Mouse (Mus musculus) ES-E14 (cell line): ENCODE measurements around the gene Itgb6. TPM values are rescaled to one million over a fixed set of nuclear protein-coding genes. Genes with fewer than 3 reads are reported as not detected.
A peak's percentile ranks its signal among the peaks of the same experiment; 100 is the strongest.

Experiments used
- DNase-seq: peaks from one replicate; pipeline ENCODE4 v3.0.0-alpha.2; 2013; ENCODE audit warnings: low read depth, low spot score
- H3K27ac ChIP-seq: 2 replicates; pipeline ENCODE4 v1.5.1; 2012; ENCODE audit warnings: low read depth, mild to moderate bottlenecking, low read length, moderate library complexity, mixed read lengths; ENCODE audit not compliant: poor library complexity, insufficient read depth, severe bottlenecking
- H3K36me3 ChIP-seq: 2 replicates; pipeline ENCODE4 v1.6.1; 2012; ENCODE audit warnings: mild to moderate bottlenecking, low read length, moderate library complexity, mixed read lengths; ENCODE audit not compliant: control insufficient read depth, poor library complexity, insufficient read depth, severe bottlenecking
- H3K4me1 ChIP-seq, 2 experiments: fragments of 150-350 bp in 1 of 2; sonication (generic) in 1 of 2; 2 replicates each; pipeline ENCODE4 v1.6.1; 2012; ENCODE audit warnings: low read length in 2 of 2, mild to moderate bottlenecking in 1 of 2, mixed read lengths in 1 of 2; ENCODE audit not compliant: control insufficient read depth in 2 of 2, insufficient read depth in 2 of 2, poor library complexity in 1 of 2
- H3K4me3 ChIP-seq, 2 experiments: fragments of 150-350 bp in 1 of 2; sonication (generic) in 1 of 2; 2 replicates each; pipeline ENCODE4 v1.5.1; 2012; ENCODE audit warnings: low read length in 2 of 2, low read depth in 1 of 2, mild to moderate bottlenecking in 1 of 2, mixed read lengths in 1 of 2; ENCODE audit not compliant: insufficient read depth in 1 of 2, poor library complexity in 1 of 2, severe bottlenecking in 1 of 2
- H3K9ac ChIP-seq: 2 replicates; pipeline ENCODE4 v1.6.1; 2012; ENCODE audit warnings: low read depth, mild to moderate bottlenecking, low read length, mixed read lengths; ENCODE audit not compliant: poor library complexity, insufficient read depth, severe bottlenecking
- H3K9me3 ChIP-seq: fragments of 150-350 bp; sonication (generic); 2 replicates; pipeline ENCODE4 v1.6.1; 2012; ENCODE audit warnings: low read depth, mild to moderate bottlenecking, low read length; ENCODE audit not compliant: control insufficient read depth, insufficient read depth
- CHD2 ChIP-seq: IDR thresholded peaks from 2 replicates; pipeline ENCODE4 v1.6.1; 2014; ENCODE audit warnings: mild to moderate bottlenecking, low read depth, low read length, inconsistent platforms
- HCFC1 ChIP-seq: IDR thresholded peaks from 2 replicates; pipeline ENCODE4 v1.6.1; 2012; ENCODE audit warnings: low read length, inconsistent platforms, borderline replicate concordance; ENCODE audit not compliant: insufficient read depth
- MAFK ChIP-seq: IDR thresholded peaks from 2 replicates; pipeline ENCODE4 v1.6.1; 2014; ENCODE audit warnings: mild to moderate bottlenecking, low read depth, low read length, inconsistent platforms; ENCODE audit not compliant: insufficient read depth
- ZC3H11A ChIP-seq: IDR thresholded peaks from 2 replicates; pipeline ENCODE4 v1.6.1; 2012; ENCODE audit warnings: low read depth, mild to moderate bottlenecking, inconsistent platforms, low read length, borderline replicate concordance
- ZNF384 ChIP-seq: IDR thresholded peaks from 2 replicates; pipeline ENCODE4 v1.6.1; 2012; ENCODE audit warnings: low read depth, low read length, inconsistent platforms
- in situ Hi-C, 2 experiments: fragments of 600-800 bp; cut with MboI; formaldehyde crosslinking; loops; one replicate each; pipeline ENCODE4 v1.15.1; 2025; ENCODE audit warnings: low sequenced_read_pairs in 2 of 2, inconsistent platforms in 1 of 2; ENCODE audit not compliant: unreplicated experiment in 2 of 2
- total RNA-seq: library from RNA; depleted of rRNA; stranded (reverse); fragments of 300-350 nt; gene quantifications from 2 replicates; pipeline ENCODE4 v1.2.3, GENCODE M21; 2012

Gene Itgb6
- total RNA-seq, 1 experiment: 0.04 TPM

DNA sequence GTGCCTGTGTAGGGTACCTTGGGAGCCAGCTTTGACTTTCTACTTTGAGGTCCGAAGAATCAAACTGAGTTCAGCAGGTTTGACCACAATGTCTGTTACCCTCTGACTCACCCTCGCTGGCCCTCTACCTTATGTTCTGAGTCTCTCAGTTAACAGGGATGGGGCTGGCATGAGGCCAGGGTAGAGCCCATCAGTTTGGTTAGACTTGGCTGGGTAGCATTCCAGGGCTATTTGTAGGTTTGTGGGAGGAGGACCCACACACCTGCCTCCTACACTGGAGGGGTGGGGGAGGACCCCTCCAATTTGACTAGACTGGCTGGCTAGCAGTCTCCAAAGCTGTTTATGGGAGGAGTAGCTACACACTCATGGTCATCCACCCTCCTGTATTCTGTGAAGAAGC lies 121.6 kb downstream of the Itgb6 start:
- no peak for DNase-seq
- in situ Hi-C loops: no loop called here
- Histone ChIP-seq H3K4me1 (no peaks in the 10 kb centered on the region), H3K9ac (no peak overlapping the region), H3K9me3 (no peaks in the 10 kb centered on the region), H3K4me3 (no peak overlapping the region), H3K36me3 (no peaks in the 10 kb centered on the region), H3K27ac (no peak overlapping the region)
- no peak for TF ChIP-seq ZC3H11A
- no peak for TF ChIP-seq MAFK
- no peak for TF ChIP-seq ZNF384
- no peak for TF ChIP-seq HCFC1
- TF ChIP-seq CHD2: no peak

GRCm38 (mm10) chr2:60583416-60583815 lies 139.0 kb downstream of the Itgb6 start:
- Histone ChIP-seq H3K9ac (no peak overlapping the region), H3K27ac (no peak overlapping the region), H3K4me1 (no peaks in the 10 kb centered on the region), H3K36me3 (no peaks in the 10 kb centered on the region), H3K9me3 (no peaks in the 10 kb centered on the region), H3K4me3 (no peak overlapping the region)
- TF ChIP-seq CHD2 (no peak), MAFK (no peak), ZC3H11A (no peak), HCFC1 (no peak), ZNF384 (no peak)
- in situ Hi-C loops: no loop called here
- DNase-seq: no peak

DNA sequence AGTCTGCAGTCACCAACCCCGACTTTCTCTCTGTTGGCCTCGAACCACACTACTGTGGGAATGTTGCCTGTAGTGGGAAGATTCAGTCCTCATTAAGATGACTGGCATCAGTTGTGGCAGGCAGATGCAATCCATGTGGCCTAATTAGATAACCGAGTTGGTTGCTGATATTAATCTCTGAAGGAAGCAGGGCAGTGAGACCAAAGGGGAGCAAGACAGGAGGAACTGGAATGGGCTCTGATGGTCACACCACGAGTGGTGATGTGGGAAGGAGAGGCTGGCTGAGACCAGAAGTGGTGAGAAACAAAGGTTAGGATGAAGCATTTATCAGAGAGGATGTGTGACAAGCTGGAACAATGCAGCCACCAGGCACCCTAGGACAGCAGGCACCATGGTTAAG lies 167.9 kb downstream of the Itgb6 start:
- Histone ChIP-seq H3K4me1 (peaks cover 0 to 9% of the 10 kb centered on the region in 2 experiments; a peak in 1 of 4 replicates), H3K9ac (no peak overlapping the region), H3K27ac (no peak overlapping the region), H3K9me3 (no peaks in the 10 kb centered on the region), H3K4me3 (no peak overlapping the region), H3K36me3 (no peaks in the 10 kb centered on the region)
- no peak for TF ChIP-seq ZC3H11A
- TF ChIP-seq CHD2: no peak
- no peak for TF ChIP-seq HCFC1
- no peak for TF ChIP-seq MAFK
- no peak for TF ChIP-seq ZNF384
- no peak for DNase-seq
- in situ Hi-C loops: no loop called here

DNA sequence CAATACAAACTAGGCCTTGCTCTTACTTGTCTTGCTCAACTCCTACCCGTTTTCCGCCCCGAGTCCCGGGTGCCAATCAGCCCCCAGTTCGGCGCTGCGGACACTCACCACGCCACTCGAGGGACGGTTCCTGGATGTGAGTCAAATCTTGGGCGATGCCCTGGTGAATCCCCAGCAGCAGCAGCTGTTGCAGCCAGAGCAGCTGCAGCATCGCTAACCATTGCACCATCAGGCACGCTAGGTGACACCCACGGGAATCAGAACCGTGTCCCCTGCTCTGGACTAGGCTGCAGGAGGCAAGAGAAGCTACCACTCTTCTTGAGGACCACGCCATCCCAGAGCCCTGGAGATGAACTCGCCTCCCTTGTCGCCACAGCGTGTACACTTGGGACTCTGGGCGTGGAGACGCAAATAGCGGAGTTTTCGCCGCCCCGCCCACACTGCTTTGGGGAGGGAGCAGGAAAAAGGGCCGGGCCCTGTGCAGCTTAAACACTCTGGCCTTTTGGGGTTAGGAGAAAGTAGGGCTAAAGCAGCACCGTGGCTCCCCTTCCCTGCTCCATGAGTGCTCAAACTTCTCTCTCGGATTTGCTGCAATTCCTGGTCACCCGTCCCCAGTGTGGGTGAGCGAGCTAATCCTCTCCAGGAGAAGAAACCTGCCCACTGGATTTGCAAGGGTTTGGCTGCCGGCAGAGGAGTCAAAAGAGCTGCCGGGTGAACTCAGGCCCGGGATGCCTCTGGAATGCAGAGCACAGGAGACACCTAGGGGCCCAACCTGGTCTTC lies 169.4 kb downstream of the Itgb6 start, which contains the start of gene Pla2r1:
Gene Pla2r1 (minus strand): TSS at position 407 of the 781 bp plus-strand sequence.
- peaks cover 0 to 9% of the 10 kb centered on the region in 2 experiments; a peak in 1 of 4 replicates for H3K4me1 ChIP-seq
- DNase-seq: peak; percentile 57
- no peak within 1 kb of the TSS for H3K27ac ChIP-seq
- TF ChIP-seq ZNF384 (no peak), MAFK (no peak)
- H3K36me3 ChIP-seq: no peaks in the 10 kb centered on the region
- peak within 1 kb of the TSS; percentile 17; the same call in 1 of the 2 replicates for H3K9ac ChIP-seq
- in situ Hi-C loops: no loop called here
- H3K4me3 ChIP-seq: peak within 1 kb of the TSS; percentile 31 to 62
- no peaks in the 10 kb centered on the region for H3K9me3 ChIP-seq
